Mouse (Mus musculus) cerebellum, adult 11 months (tissue): ENCODE measurements at regions not wholly inside any gene's neighbourhood (a gene's known extent, or its start where the extent isn't known, plus 50 kb on each side); places are given as distances from the start of the nearest gene placed in this dataset.
A peak's percentile ranks its signal among the peaks of the same experiment; 100 is the strongest.

Source experiments
- DNase-seq: peaks from one replicate; pipeline ENCODE4 v3.0.0; 2022

- no peak for DNase-seq
These were observed 110.9 kb downstream of the Ndufa4 start for GRCm38 (mm10) chr6:11796361-11796760.

- peak; percentile 2 for DNase-seq
These were observed 113.9 kb downstream of the Ndufa4 start for GRCm38 (mm10) chr6:11793366-11793765.

GRCm38 (mm10) chr6:11792186-11792585 is 115.1 kb downstream of the Ndufa4 start:
- no peak for DNase-seq

GRCm38 (mm10) chr6:11791056-11791455 is 116.2 kb downstream of the Ndufa4 start:
- DNase-seq: no peak

GRCm38 (mm10) chr6:11773992-11774391 is 133.3 kb downstream of the Ndufa4 start:
- DNase-seq: no peak

GRCm38 (mm10) chr6:11762912-11763311 is 144.4 kb downstream of the Ndufa4 start:
- DNase-seq: no peak

GRCm38 (mm10) chr6:11737667-11738066 is 169.6 kb downstream of the Ndufa4 start:
- DNase-seq: no peak

- DNase-seq: no peak
These were observed 176.2 kb downstream of the Ndufa4 start for GRCm38 (mm10) chr6:11731126-11731525.

- DNase-seq: no peak
These were observed 176.6 kb downstream of the Ndufa4 start for GRCm38 (mm10) chr6:11730667-11731066.

- no peak for DNase-seq
These were observed 179.5 kb downstream of the Ndufa4 start for GRCm38 (mm10) chr6:11727806-11728205.

GRCm38 (mm10) chr6:11727370-11727769 is 179.9 kb downstream of the Ndufa4 start:
- DNase-seq: no peak

- no peak for DNase-seq
These were observed 183.8 kb downstream of the Ndufa4 start for GRCm38 (mm10) chr6:11723519-11723918.

GRCm38 (mm10) chr6:11720274-11720673 is 187.0 kb downstream of the Ndufa4 start:
- DNase-seq: no peak

GRCm38 (mm10) chr6:11710581-11710980 is 196.7 kb downstream of the Ndufa4 start:
- no peak for DNase-seq

- no peak for DNase-seq
These were observed 197.8 kb downstream of the Ndufa4 start for GRCm38 (mm10) chr6:11709465-11709864.
